Mouse (Mus musculus) liver, embryonic 11.5 days (tissue): ENCODE data around the gene Rad9b. TPM values are rescaled to one million over a fixed set of nuclear protein-coding genes. Genes with fewer than 3 reads are reported as not detected.

ENCODE experiments used
- ATAC-seq: fragments of 200-750 bp; cut with Nextera tagmentation; replicated peaks from 2 replicates; pipeline ENCODE4 v1.8.0; 2017; ENCODE audit warnings: moderate number of reproducible peaks, mild to moderate bottlenecking, moderate TSS enrichment, moderate library complexity; ENCODE audit not compliant: low FRiP score
- DNase-seq: peaks from one replicate; pipeline ENCODE4 v3.0.0-alpha.2; 2017; ENCODE audit warnings: low spot score
- H3K27ac ChIP-seq: fragments of 300-500 bp; sonication (generic); 2 replicates; pipeline ENCODE4 v1.5.1; 2014; ENCODE audit warnings: mild to moderate bottlenecking, low read depth, low read length, control low read depth
- H3K27me3 ChIP-seq: fragments of 300-500 bp; sonication (generic); replicated peaks from 2 replicates; pipeline ENCODE4 v1.6.1; 2014; ENCODE audit warnings: low read length, mixed read lengths; ENCODE audit not compliant: control insufficient read depth, insufficient read depth
- H3K36me3 ChIP-seq: fragments of 300-500 bp; sonication (generic); 2 replicates; pipeline ENCODE4 v1.6.1; 2014; ENCODE audit warnings: mild to moderate bottlenecking, low read length, moderate library complexity, mixed read lengths; ENCODE audit not compliant: control insufficient read depth, insufficient read depth
- H3K4me1 ChIP-seq: fragments of 300-500 bp; sonication (generic); replicated peaks from 2 replicates; pipeline ENCODE4 v1.6.1; 2014; ENCODE audit warnings: low read length, mixed read lengths; ENCODE audit not compliant: control insufficient read depth, insufficient read depth
- H3K4me2 ChIP-seq: fragments of 300-500 bp; sonication (generic); 2 replicates; pipeline ENCODE4 v1.6.1; 2014; ENCODE audit warnings: mild to moderate bottlenecking, control low read depth, moderate library complexity
- H3K4me3 ChIP-seq: fragments of 300-500 bp; sonication (generic); 2 replicates; pipeline ENCODE4 v1.5.1; 2014; ENCODE audit warnings: low read depth, low read length, control low read depth
- H3K9ac ChIP-seq: fragments of 300-500 bp; sonication (generic); 2 replicates; pipeline ENCODE4 v1.6.1; 2014; ENCODE audit warnings: low read depth, low read length, control low read depth
- H3K9me3 ChIP-seq: fragments of 300-500 bp; sonication (generic); 2 replicates; pipeline ENCODE4 v1.6.1; 2016; ENCODE audit warnings: low read length, inconsistent platforms, mixed read lengths; ENCODE audit not compliant: control insufficient read depth
- WGBS: fragments of 180-500 bp; shearing (Covaris S2); extraction: QIAGEN DNeasy Blood & Tissue Kit; methylation state at CpG from one replicate; pipeline ENCODE4 v1.1.7; 2014; 5-methylcytosine and 5-hydroxymethylcytosine counted together
- polyA plus RNA-seq: library from polyadenylated mRNA; unstranded; fragments of >200 nt; fragmentation: Nextera tagmentation; extraction: Ambion mirVana; gene quantifications from 2 replicates; pipeline ENCODE4 v1.2.1, GENCODE M21; 2014

Rad9b gene
- polyA plus RNA-seq, 1 experiment from 2014 or later = 7.0 TPM

DNA sequence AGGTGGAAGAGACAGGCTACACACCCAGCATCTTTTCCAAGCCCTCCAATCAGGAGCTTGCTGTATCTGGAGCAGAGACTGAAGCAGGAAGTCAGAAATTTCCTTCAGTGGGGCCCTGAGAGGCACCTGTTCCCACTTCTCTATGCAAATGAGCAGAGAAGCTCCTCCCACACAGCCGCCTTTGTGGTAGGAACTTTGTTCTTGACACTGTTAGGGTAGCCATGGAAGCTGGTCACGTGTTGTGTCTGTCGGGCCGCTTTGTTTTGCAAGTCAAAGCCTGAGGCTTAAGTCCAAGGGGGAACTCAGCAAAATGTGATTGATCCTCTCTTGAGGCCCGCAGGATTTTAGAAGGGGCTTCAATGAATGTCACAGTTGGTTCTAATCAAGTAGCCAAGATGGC, 79.2 kb downstream of the Rad9b start:
- H3K9ac ChIP-seq = no peak overlapping the region
- 24% methylated on average over 5 of the region's 5 CpGs for WGBS
- no peak overlapping the region for H3K4me2 ChIP-seq
- no peak overlapping the region for H3K4me3 ChIP-seq
- H3K36me3 ChIP-seq = no peaks in the 10 kb centered on the region
- no peaks in the 10 kb centered on the region for H3K27me3 ChIP-seq
- no peak for DNase-seq
- H3K9me3 ChIP-seq = no peaks in the 10 kb centered on the region
- H3K27ac ChIP-seq = no peak overlapping the region
- H3K4me1 ChIP-seq = no peaks in the 10 kb centered on the region; the same call in 1 of the 2 replicates
- 0 out of 2 replicates have a peak, but pooled peaks have one; percentile 51 for ATAC-seq

Other genes with a start within 250 kb of the Rad9b start
- 0.32 and 0.39 TPM in 2 replicates for gene Ccdc63, start 213.4 kb downstream of the Rad9b start, polyA plus RNA-seq
- 276 and 285 TPM in 2 replicates for gene Ppp1cc, start 196.0 kb downstream of the Rad9b start, polyA plus RNA-seq
- 3.1 and 4.3 TPM in 2 replicates for gene Hvcn1, start 147.4 kb downstream of the Rad9b start, polyA plus RNA-seq
- 2.1 and 3.1 TPM in 2 replicates for gene Tctn1, start 89.8 kb downstream of the Rad9b start, polyA plus RNA-seq
- gene Pptc7, start 69.9 kb downstream of the Rad9b start, polyA plus RNA-seq = 6.7 and 8.2 TPM in 2 replicates
- gene Vps29, start 136 bp upstream of the Rad9b start, polyA plus RNA-seq = 204 and 211 TPM in 2 replicates
- 112 and 114 TPM in 2 replicates for gene Gpn3, start 17.6 kb upstream of the Rad9b start, polyA plus RNA-seq
- gene Fam216a, start 18.1 kb upstream of the Rad9b start, polyA plus RNA-seq = 50.7 and 52.1 TPM in 2 replicates
- 122 and 125 TPM in 2 replicates for gene Arpc3, start 37.6 kb upstream of the Rad9b start, polyA plus RNA-seq
- 27.0 and 27.4 TPM in 2 replicates for gene Anapc7, start 67.5 kb upstream of the Rad9b start, polyA plus RNA-seq
- gene Atp2a2, start 148.0 kb upstream of the Rad9b start, polyA plus RNA-seq = 45.2 and 46.8 TPM in 2 replicates